Mouse (Mus musculus) brain, embryonic 14.5 days (tissue): ENCODE measurements at regions not wholly inside any gene's neighbourhood (a gene's known extent, or its start where the extent isn't known, plus 50 kb on each side); places are given as distances from the start of the nearest gene placed in this dataset.

ENCODE experiments used
- CTCF ChIP-seq: fragments of 200-500 bp; IDR thresholded peaks from 2 replicates; pipeline ENCODE4 v1.5.1; 2012; ENCODE audit warnings: inconsistent platforms, mild to moderate bottlenecking, moderate library complexity, borderline replicate concordance; ENCODE audit not compliant: insufficient read depth, insufficient read length; ENCODE audit errors: extremely low read depth
- POLR2A ChIP-seq: fragments of 200-500 bp; IDR thresholded peaks from 2 replicates; pipeline ENCODE4 v1.6.1; 2012; ENCODE audit warnings: mild to moderate bottlenecking, inconsistent platforms, borderline replicate concordance; ENCODE audit not compliant: poor library complexity, insufficient read depth, insufficient read length, severe bottlenecking; ENCODE audit errors: extremely low read depth

DNA sequence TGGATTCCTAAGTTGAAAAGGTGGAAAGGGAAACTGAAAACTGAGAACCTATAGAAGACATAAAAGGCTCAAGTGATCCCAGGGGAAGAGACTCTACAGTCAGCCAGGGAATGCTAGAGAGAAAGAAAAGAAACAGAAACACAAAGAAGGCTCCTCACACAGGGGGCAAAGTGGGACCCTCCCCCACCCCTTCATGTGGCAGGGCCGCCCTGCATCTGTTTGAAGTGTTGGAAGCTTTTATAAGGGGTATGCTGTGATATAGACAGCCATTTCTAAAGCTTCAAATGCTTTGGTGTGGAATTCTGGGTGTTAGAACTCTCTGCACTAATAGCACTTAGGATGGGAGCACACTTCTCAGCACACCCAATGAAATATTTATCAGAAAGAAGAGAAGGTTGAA is 276.7 kb upstream of the Cdh5 start:
- TF ChIP-seq CTCF (no peak), POLR2A (no peak)
